In genomic region chr3:149313217-149313616, GRCm38 (mm10) we compare ENCODE assay signal across 20 mouse cellular contexts.
"Had no signal": no experiment of that assay in that cellular context is flagged by ENCODE, and none has a peak within 500 bp of the region (broad histone marks: within the 10 kb centered on the region; RNA-seq: fewer than 3 reads in every experiment).

No protein-coding gene starts in this region.

- H3K4me3 ChIP-seq: layer of hippocampus, adult 2 months; limb, embryonic 12.5 days; limb, embryonic 15.5 days; lung, embryonic 15.5 days; megakaryocyte, embryonic 14.5 days; midbrain, embryonic 10.5 days; midbrain, embryonic 13.5 days; myocyte had no signal

- H3K36me3 ChIP-seq: limb, embryonic 12.5 days; limb, embryonic 15.5 days; lung, embryonic 15.5 days; midbrain, embryonic 10.5 days; midbrain, embryonic 13.5 days had no signal

- H3K9me3 ChIP-seq: limb, embryonic 12.5 days; limb, embryonic 15.5 days; lung, embryonic 15.5 days; midbrain, embryonic 10.5 days; midbrain, embryonic 13.5 days had no signal

- H3K9ac ChIP-seq: limb, embryonic 12.5 days; limb, embryonic 15.5 days; liver, embryonic 14.5 days; lung, embryonic 15.5 days; midbrain, embryonic 13.5 days had no signal

- H3K27ac ChIP-seq: kidney, postnatal 0 days; layer of hippocampus, adult 2 months; limb, embryonic 12.5 days; limb, embryonic 15.5 days; liver, embryonic 14.5 days; lung, embryonic 15.5 days; midbrain, embryonic 13.5 days had no signal

- DNase-seq: kidney, postnatal 25 days; layer of hippocampus, postnatal 36 days; left cerebral cortex, postnatal 4 days; lung, adult 18-20 months; lung, postnatal 10 days; lung, postnatal 36 days; thymus, adult 18-20 months; thymus, postnatal 36 days had no signal

- ATAC-seq: midbrain, embryonic 13.5 days; midbrain, embryonic 16.5 days had no signal

- H3K4me2 ChIP-seq: limb, embryonic 12.5 days; limb, embryonic 15.5 days; liver, embryonic 11.5 days; lung, embryonic 15.5 days; midbrain, embryonic 13.5 days had no signal

- H3K27me3 ChIP-seq: limb, embryonic 15.5 days; lung, embryonic 15.5 days; megakaryocyte, embryonic 14.5 days; midbrain, embryonic 13.5 days had no signal

- H3K4me1 ChIP-seq: limb, embryonic 12.5 days; limb, embryonic 15.5 days; lung, embryonic 15.5 days; megakaryocyte, embryonic 14.5 days; midbrain, embryonic 13.5 days had no signal
